Mouse (Mus musculus) erythroid progenitor cell, adult 5-6 weeks (primary cell): ENCODE data around the gene Atr. TPM values are rescaled to one million over a fixed set of nuclear protein-coding genes. Genes with fewer than 3 reads are reported as not detected.

Source experiments
- ATAC-seq: replicated peaks from 2 replicates; pipeline ENCODE4 v1.8.0; 2016; ENCODE audit warnings: moderate number of reproducible peaks, mild to moderate bottlenecking, moderate TSS enrichment, inconsistent platforms; ENCODE audit not compliant: poor library complexity, low FRiP score, severe bottlenecking
- total RNA-seq, 2 experiments: library from RNA; stranded (forward) in 1 of 2; stranded (reverse) in 1 of 2; fragments of 150-400 nt in 1 of 2; fragments of 186-747, 209-891 nt in 1 of 2; gene quantifications; 2 replicates each; pipeline versions ENCODE4 v1.2.3 to v1.2.4; 2015 to 2017; ENCODE audit warnings: low replicate concordance in 2 of 2

Atr gene
- 8.6 and 14.3 TPM in 2 replicates for total RNA-seq (2015; ENCODE audit: low replicate concordance)
- total RNA-seq (2017; ENCODE audit: low replicate concordance): 6.8 and 12.3 TPM in 2 replicates

DNA sequence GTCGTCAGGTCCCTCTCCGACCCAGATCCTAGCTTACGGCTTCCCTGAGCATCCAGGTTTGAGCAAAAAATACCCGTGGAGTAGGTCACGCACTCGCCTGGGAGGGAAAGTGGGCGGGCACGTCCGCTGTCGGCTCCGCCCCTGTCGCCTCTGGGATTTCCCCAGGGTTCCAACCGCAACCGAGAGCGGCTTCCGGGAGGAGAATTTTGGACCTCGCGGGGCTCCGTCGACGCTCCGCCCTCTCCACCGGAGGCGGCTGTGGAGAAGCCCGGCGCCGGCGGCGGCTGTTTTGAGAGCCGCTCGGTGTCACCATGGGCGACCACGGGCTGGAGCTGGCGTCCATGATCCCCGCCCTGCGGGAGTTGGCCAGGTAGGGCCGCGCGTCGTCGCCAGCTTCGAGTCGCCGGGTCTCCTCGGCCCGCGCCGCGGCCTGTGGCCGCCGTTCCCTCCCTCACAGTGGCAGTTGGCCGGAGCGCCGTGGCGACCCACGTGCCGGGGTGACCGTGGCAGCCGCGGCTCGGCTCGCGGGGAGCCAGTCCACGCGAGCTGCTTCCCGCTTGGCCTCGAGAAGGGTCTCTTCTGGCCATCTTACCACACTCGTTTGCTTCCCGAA, at the start of gene Atr:
Atr (plus strand) TSS at position 184 of the 613 bp plus-strand sequence.
- ATAC-seq: peak; percentile 95

DNA sequence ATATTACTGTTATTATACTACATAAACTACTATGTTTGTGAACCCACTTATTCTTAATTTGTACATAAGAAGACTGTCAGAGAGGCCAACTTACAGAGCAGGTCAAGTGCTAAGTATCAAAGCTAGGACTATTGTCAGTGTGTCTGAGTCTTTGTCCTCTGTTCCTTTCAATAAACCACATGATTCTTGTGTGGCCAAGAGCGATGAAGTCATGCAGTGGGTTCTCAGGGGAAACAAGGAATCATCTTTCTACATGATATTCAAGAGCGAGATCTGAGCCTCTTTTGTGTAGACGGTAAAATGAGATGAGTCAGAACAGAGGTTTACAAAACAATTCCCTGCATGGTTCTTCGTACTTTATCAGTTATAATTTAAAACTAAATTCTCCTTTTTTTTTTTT, 47.8 kb upstream of the Atr start:
- ATAC-seq: no peak

DNA sequence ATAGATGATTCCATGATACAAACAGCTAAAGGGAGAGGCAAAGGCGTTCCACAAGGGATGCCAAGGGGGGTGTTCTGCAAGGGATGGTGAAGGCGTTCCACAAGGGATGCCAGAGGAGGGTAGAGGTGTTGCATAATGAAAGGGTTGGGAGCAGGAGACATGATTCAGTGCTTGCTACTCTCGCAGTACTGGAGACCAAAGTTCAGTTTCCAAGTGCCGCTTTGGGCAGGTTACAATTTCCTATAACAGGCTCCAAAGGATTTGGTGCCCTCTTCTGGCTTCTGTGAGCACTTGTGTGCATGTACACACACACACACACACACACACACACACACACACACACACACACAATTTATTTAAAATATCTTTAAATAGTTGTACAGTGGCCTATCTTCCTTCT, 45.6 kb upstream of the Atr start:
- ATAC-seq: no peak

DNA sequence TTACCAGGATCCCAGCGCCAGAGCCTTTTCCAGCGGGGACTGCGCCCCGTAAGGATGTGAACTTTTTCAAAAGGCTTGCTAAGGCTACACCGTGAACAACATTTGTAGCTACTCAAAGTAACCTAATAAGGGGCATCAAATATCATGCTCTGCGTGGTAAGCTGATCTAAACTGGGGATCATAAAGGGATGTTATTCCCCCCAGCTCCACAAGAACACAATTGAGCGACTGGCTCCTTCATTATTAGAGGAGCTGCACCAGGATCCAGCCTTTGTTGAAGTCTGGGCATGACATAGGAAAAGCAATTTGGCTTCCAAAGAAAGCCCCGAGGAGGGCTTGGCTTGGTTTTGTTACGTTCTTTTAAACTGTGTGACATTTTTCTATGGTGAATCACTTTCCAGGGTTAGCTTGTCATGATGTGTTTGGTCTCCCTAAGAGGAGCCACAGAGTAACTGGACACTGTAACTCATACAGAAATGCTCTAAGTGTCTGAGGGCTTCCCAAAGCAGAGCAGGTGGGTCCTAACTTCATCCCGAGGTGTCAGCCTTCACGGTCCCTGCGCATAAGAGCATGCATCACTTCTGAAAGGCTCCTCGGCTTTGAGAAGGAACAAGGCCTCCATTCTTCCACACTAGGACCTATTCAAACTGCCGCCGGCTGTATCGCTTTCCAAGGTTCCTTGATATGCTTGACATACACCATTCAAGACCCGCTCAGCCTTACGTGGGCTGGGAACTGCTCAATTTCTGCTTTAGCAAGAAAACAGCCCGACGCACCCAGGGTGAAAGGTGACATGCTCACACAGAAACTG, 43.5 kb upstream of the Atr start:
- ATAC-seq: no peak

DNA sequence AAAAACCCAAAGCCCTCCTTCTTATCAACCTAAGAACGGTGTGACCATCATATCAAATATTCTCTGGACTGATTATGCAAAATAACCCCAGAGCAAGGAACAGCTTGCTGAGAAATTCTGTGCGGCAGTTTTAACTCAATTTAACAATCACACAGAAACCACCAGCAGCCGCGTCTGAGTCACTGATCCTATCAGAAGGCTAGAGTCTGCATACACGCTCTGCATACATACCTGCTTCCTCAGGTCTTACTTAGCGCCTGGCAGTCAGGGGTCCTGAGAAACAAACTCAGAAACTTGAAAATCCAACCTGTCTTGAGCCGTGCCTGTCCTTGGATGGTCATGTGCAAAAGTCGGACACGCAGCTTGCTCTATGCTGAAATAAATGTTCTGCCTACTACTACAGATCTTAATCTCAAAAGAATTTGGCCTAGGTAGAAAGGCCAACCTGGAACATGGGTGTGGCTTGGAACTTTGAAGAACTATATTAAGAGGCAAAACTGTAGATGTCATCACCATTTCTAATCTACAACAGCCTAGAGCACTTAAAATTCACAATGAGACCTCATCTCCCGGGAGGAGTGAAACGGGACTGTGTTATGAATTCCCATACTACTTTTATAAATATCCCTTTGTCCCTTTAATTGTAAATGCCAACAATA, 42.3 kb upstream of the Atr start:
- ATAC-seq: no peak

DNA sequence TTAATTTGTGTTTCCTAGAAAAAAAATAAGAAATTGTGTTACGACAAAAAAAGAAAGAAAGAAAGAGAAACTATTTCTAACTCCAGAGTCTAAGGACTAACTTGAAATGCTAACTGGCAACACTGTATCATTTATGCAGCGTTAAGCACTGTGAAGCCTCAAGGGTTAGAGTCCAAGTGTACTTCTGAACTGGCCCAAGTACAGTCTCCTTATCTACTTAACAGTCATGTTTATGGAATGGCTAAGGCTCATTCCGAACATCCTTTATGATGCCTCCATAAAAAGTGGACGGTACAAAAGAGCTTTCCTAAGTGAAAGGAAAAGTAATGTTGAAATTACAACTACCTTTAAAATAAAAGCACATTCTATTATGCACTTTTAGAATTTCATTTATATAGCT, 41.7 kb upstream of the Atr start:
- no peak for ATAC-seq

DNA sequence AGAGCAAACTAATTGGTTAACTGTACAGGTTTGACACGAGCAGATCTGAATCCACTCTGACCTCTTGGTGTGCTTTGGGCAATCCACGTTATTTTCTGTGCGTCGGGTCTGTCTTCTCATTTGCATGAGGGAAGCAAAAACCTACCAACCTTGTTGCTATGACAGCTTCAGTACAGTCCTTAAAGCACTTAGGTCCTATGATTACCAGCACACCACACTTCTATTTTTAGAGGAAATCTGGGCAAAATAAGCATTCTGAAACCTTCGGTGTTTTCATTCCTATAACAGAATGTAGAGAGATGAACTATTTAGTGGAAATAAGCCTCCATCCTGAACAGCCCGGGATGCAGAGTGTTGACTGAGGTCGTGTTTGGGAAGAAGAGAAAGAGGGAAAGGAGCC, 34.9 kb upstream of the Atr start:
- no peak for ATAC-seq

DNA sequence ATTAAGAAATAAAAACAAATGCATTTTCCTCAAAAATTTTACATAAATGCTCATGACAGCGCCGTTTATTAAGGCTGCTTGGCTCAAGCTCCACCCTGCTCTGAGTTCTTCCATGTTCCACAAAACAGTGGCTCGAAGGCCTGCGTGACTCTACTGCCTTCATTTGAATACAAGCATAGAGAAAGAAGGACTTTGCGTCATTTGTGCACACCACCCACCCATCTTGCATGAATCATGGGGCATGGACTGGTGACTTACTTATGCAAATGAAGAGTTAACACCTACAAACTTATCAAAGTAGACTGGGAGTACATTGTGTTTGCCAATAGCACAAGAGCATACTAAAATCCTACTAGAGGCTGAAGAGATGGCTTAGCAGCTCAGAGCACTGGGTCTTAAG, 29.8 kb upstream of the Atr start:
- no peak for ATAC-seq

DNA sequence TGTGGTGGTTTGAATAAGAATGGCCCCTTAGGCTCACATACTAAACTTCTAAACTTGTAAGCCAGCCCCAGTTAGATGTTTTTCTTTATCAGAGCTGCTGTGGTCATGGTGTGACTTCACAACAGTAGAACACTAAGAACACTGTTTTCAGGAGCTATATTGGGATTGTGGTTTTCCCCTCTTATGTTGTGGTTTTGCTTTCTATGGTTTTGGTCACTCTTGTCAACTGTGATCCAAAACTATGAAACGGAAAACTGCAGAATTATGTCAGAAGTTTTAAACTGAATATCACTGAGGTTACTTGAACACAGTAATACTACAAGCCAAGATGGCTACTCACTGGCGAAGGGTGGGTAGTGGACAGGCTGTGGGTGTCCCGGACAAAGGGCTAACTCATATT, 24.6 kb upstream of the Atr start:
- ATAC-seq: no peak

DNA sequence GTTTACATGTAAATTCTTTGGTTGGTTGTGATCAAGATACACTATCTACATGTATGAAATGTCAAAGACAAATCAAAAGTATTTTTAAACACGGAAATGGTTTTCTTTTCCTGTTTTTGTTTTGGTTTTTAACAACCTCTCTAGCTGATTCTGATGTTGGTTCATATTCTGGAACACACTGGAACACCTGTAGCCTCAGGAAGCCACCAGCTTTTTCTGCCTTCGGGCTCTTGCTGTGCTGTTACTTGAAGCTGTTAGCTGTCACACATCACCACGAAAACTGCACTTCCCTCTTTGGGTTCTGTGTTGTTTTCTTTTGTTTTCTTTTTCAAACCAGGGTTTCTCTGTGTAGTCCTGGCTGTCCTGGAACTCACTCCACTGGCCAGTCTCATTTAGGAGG, 22.6 kb upstream of the Atr start:
- ATAC-seq: no peak

DNA sequence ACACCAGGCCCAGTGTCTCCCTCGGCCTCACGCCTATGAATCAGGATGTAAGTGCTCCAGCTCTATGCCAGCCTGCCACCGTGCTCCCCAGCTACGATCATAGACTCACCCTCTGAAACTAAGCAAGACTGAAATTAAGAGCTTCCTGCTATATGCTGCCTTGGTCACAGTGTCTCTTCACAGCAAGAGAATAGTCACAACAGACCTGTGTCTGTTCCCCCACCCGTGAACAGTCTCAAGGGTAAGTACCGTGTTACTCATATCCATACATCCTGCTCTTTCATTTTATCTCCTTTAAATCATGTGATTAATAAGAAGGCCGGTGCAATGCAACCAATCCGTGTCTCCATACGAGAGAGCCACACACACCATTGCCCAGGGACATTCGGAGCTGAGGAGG, 21.7 kb upstream of the Atr start:
- no peak for ATAC-seq

DNA sequence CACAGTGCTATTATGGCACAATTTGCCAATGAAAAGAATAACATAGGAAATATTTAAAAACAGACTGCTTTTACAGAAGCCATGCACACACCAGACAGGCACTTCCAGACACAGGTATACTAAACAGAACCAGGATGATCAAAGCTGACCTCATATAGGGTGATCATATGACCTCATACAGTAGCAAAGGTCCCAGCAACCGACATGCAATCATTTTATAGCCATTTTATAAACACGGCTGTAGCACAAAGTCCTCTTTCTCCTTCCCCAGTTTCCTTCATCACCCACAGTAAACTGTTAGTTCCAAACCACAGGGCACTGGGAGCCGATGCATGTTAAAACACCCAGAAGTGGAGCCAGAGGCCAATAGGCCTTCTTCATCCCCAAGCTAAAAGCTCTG, 18.0 kb upstream of the Atr start:
- ATAC-seq: no peak

DNA sequence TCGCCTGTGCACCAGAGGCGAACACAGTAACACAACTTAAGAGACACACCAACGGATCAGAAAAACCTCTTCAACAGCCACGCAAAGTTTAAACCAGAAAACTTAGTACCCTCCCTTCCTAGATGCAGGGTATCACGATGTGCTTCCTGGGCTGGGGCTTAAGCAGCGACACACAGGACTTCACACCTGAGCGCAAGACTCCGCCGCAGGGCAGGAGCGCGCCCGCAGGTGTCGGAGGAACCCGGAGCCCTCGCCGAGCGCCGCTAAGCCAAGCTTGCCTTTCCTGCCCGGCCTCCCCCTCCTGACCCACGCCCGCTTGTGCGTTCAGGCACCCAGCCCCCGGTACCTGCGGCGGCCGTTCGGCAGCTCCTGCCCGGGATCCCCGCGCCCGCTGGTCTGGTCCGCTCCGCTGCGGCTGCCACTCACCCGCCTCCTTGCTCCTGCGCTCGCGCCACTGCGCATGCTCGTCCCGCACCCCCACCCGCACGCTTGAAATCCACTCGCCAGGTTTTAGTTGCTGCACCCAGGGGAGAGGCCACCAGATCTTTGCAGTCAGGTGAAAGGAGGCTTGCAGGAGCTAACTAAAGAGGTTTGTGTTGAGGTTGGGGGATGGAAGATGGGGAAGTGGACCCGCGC, 12.5 kb upstream of the Atr start, which contains the start of gene Pls1:
Pls1 (minus strand) TSS at position 487 of the 636 bp plus-strand sequence.
- no peak for ATAC-seq

DNA sequence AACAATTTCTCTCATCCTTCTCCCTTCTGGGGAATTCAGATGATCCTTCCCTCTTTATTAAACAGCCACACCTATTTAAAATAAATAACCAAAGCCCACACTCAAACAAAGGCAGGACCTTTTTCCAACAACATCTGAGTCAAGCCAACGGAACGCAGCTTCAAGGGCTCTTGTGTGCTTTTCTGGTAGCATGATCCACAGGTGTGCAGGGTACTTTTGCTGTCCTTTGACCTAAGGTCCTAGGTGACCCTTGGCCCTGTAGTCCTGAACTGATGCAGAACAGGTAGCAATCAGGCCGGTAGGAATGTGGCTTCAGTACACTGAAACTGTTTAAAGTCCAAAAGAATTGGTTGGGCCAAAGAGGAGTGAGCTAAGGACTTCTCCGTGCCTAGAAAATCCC, 11.7 kb upstream of the Atr start:
- no peak for ATAC-seq

DNA sequence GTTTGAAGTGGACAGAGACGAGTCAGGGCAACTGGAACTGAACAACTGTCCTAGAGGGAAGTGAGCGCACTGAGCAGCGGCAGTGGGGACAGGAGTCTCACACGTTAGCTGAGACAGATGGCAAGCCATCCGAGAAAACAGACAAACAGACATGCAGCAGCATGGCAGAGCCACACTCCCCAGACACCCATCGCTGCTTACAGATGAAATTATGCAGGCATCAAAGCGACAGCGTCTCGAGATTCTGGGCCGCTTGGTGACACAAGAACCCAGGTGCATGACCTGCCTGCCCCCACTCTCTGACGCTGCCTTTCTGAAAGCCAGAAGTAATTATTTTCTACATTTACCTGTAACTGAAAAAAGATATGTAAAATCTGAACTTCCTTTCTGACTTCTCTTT, 5.7 kb upstream of the Atr start:
- ATAC-seq: no peak

DNA sequence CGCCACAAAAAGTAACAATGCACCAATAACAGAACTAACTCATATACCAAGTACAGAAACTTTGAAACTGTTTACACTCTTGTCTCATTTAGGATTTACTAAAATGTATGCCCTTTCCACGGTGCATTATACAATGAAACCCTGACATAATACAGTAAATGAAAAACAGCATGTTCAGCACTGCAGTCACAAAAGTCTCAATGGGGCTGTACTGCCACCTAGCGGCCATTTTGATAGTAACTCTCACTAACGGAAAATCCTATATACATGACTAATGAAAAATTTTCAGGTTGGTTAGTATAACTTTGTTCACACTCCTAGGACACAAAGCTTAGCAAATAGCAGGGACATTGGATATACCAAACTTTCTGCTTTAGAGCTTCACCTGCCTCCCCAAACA, 4.5 kb upstream of the Atr start:
- peak; percentile 44 for ATAC-seq

DNA sequence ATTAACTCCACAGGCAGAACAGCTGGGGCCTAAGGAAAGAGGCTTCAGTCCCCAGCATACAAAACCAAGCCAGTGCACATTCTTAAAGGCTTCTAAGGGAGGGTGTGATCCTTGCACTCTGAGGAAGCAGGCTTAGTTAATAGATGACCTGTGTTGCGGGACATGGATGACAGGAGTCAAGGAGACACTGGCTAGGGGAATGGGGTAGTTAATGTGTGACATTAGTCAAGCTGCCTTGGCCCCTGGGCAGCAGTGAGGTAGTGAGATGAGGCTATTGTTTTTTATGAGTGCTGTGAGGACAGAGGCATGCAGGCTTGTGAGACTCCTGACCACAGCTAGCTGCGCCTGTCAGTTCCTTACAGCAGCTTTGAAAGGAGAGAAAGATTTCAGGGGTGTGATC, 2.5 kb upstream of the Atr start:
- no peak for ATAC-seq

DNA sequence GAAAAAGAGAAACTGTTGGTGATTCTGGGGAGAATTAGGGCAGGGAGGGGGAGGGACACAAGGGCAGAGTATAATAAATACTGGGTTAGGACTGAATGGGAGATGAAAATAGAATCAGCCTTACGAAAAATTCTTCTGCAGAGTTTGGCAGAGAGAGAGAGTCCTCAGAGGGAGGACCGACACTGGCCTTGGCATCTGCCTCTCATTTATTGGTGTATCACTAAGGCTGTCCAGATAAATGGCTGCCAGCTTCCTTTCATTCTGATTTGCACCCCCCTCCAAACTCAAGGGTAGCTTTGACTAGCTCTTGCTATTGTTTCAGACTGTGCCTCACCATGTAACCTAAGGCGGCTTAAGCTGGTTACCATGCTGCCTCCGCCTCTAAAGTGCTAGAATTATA, 1.4 kb upstream of the Atr start:
- no peak for ATAC-seq

DNA sequence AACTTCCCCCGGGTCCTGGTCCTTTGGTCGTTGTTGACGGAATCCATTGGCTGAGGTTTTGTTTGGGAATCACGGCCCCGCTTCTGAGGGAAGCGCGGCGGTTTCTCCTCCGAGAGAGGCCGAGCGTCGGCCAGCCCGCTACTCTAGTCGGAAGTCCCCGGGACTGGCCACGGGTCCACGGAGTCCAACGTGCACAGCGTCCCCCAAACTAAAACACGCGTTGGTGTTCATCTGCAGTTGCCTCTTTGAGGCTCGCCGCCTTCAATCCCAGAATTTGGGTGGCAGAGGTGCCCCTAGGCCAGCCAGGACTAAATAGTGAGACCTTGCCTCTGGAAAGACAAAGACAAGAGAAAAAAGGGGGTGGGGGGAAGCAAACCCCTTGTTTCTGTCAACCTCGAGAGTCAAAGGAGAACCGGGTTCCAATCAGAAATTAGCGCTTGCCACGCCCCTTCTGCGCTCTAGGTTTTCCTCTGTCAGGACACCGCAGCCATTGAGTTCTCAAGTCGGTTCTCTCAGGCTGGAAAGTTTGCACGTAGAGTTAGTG, 702 bp downstream of the Atr start:
- ATAC-seq: peak; percentile 47

DNA sequence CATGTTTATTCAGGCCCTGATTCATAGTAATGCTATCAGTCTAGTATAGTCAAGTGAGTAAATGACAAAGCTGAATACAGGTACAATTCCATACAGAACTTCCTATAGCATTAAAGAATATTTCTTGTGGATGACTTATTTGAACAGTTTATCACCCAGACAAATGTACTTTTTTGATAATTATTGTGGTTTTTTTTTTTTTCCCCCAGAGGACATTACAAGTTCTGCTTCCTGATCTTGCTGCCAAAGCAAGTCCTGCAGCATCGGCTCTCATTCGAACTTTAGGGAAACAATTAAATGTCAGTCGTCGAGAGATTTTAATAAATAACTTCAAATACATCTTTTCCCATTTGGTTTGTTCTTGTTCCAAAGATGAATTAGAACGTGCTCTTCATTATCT, 20.8 kb downstream of the Atr start:
- no peak for ATAC-seq
